Mouse (Mus musculus) liver, embryonic 14.5 days (tissue): ENCODE data around the gene Hmcn2.

Experiments
- CTCF ChIP-seq: IDR thresholded peaks from 2 replicates; pipeline ENCODE4 v1.5.1; 2016; ENCODE audit warnings: antibody characterized with exemption, low read depth, control low read depth
- EP300 ChIP-seq: IDR thresholded peaks from 2 replicates; pipeline ENCODE4 v1.6.1; 2016; ENCODE audit warnings: antibody characterized with exemption, low read depth

GRCm38 (mm10) chr2:31477234-31478161 is 163.3 kb downstream of the Hmcn2 start:
- TF ChIP-seq CTCF (no peak), EP300 (no peak)
